Mouse (Mus musculus) c-Kit-positive CD71-positive TER-119-positive erythroid progenitor cells, embryonic 14.5 days (primary cell): ENCODE results near the gene Mfsd10.
A peak's percentile ranks its signal among the peaks of the same experiment; 100 is the strongest.

Source experiments
- DNase-seq: peaks from one replicate; pipeline ENCODE4 v3.0.0-alpha.2; 2013; ENCODE audit warnings: low spot score

The Mfsd10 gene

DNA sequence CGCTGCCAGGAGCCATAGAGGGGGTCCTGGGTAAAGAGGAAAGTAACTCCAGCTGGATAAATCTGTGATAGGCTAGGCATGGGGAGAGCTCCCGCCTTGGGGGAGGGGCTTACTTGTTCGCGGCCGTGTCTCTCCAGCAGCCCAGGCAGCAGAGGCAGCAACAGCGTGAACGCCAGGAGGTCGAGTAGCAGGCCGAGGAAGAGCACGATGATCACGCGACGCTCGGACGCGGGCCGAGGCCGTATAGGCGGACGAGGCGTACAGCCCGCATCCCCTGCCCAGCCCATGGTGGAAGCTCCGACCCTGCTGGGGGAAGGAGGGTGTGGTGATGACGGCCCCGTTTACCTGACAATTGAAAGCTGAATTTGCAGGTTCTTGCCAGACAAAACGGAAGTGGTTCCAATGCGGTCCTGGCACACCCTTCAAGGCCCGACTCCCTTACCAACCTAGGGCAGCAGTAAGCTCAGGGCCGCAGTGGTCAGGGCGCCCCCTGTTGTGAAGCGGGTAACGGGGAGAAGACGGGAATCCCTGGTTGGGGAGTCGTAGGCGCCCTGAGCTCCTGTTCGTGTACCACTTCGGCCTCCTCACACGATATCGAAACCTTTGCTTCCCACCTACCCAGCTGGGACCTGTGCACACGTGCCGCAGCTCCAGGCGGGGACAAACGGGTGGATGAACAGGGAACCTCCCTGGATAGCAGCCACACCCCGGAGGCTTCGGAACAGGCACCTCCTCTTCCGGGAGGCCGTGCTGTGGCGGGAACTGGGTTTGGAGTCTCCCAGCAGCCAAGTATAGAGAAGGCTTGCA, at the start of gene Mfsd10:
Gene Mfsd10 (minus strand): TSS at position 732 of the 807 bp plus-strand sequence.
- peak; percentile 79 for DNase-seq

GRCm38 (mm10) chr5:34670280-34670679, 33.3 kb upstream of the Mfsd10 start:
- no peak for DNase-seq

DNA sequence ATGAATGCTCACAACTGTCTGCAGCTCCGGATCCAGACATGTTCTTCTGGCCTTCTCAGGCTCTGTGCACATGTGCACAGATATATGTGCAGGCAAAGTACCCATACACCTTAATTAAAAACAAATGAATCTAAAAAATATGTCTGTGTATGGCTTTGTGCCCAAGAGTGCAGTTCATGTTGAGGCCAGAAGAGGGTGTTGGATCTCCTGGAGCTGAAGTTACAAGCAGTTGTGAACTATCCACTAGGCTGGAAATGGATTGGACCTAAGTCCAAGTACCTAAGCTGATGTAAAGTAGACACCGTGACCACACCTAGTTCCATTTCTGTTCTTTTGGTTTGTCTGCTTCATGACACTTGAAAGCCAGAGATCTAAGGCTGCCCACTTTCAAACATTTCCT, 32.5 kb upstream of the Mfsd10 start:
- DNase-seq, result no peak

- no peak for DNase-seq
Measured at GRCm38 (mm10) chr5:34663231-34663630, 26.2 kb upstream of the Mfsd10 start.

- DNase-seq, result no peak
Measured at GRCm38 (mm10) chr5:34661909-34662308, 24.9 kb upstream of the Mfsd10 start.

- DNase-seq, result peak; percentile 43
Measured at GRCm38 (mm10) chr5:34660591-34661130, 23.6 kb upstream of the Mfsd10 start.

DNA sequence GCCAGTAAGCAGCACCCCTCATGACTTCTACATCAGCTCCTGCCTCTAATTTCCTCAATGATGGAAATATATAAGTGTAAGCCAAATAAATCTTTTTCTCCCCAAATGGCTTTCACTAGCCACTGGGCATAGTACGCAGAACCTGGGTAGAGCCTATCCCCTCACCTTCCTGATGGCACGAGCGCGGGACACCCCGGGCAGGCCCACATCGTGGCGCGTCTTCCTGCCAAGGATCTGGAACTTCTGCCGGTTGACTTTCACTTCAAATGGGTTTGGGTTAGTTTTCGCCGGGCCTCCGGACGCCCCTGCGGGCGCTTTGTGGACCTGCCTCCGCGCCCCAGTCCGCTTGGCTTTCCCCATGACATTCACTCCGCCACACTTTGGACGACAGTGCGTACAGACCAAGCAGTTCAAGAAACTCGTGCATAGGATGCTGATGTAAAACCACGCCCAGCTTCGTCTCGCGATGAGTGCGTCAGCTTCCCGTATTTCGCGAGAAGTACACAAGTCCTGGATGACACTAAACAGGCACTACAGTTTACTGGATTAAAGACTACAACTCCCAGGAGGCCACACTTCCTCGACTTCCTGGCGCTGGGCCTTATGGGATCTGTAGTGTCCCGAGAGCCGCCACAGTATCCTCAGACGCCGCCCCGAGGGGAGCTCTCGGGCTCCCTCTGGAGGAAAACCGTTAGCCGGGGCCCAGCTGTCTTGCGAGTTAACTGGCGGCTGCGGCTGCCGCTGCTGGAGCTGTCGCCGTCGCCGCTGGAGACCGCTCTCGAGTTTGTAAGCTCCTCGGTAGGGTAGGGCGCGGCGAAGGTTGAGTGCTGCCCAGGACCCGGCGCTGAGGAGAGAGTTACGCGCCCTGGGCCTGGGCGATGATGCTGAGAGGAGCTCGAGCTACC, 22.9 kb upstream of the Mfsd10 start, which contains the start of the genes Nop14 and Grk4:
Gene Nop14 (minus strand): TSS at position 463 of the 905 bp plus-strand sequence.
Gene Grk4 (plus strand): TSS at position 694 of the 905 bp plus-strand sequence.
- peak; percentile 100 for DNase-seq

DNA sequence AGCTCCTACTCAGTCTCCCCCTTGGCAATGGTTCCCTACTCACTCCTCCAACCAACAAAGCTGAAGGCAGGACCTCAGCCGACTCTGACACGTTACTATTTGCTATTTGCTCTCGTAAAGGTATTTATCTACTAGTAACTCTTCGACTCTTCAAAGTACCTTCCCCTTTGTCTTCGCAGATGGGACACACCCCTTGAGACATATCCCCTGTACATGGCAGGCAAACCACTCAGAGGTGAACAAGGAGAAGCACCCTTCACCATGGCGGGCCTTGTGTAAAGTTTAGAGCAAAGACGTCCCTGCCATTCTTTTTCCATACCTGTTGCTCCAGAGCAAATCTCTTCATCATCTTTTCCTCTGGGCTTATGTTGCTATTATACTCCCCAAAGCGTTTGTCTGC, 20.5 kb upstream of the Mfsd10 start:
- no peak for DNase-seq

- DNase-seq, result no peak
Measured at GRCm38 (mm10) chr5:34654881-34655280, 17.9 kb upstream of the Mfsd10 start.

- no peak for DNase-seq
Measured at GRCm38 (mm10) chr5:34652961-34653360, 15.9 kb upstream of the Mfsd10 start.

DNA sequence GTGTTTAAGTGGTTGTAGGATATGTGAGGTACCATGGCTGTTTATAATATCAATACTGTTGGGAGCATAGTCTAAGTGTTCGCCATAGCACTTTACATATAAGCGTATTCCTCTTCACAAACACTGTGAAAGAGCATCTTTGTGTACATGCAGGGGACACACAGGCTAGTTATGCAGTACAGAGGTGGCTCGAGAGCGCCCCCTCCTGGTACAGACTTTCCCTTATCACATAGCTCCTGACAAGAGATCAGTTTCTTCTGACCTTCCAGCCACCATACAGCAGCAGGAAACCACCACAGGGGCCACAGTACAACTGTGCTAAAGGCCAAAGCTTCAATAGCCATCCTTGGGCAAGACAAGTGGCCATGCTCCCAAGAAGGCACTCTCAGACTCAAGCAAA, 10.6 kb upstream of the Mfsd10 start:
- peak; percentile 75 for DNase-seq

- peak; percentile 56 for DNase-seq
Measured at GRCm38 (mm10) chr5:34642932-34643331, 5.9 kb upstream of the Mfsd10 start.

GRCm38 (mm10) chr5:34641991-34642390, 5.0 kb upstream of the Mfsd10 start:
- no peak for DNase-seq

DNA sequence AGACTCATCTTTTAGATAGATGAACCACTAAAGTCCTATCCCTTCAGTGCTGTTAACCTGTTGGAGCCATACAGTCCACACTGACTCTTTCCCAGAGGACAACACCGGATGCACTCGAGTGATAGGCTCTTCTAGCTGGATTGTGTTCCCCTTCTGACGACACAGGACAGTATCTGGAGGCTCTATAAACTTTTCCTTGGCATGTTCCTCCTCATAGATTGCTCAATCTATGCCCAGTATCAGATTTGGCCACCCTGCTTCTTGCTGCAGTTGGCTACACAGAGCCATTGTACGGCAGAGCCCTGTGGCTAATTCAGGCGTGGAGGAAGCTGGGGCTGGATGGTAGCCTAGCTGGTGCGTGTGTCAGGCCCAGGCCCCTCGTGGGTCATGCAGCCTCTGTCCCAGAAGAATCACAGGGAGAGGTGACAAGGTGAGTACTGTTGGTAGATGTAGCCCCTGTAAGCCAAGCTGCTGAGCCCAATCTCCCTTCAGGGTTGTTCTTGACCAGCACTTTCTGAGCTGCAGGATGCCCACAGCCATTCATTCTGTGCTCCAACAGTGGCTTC, 662 bp upstream of the Mfsd10 start:
- DNase-seq, result no peak

- DNase-seq, result peak; percentile 25
Measured at GRCm38 (mm10) chr5:34635665-34636192, 1.3 kb downstream of the Mfsd10 start.

DNA sequence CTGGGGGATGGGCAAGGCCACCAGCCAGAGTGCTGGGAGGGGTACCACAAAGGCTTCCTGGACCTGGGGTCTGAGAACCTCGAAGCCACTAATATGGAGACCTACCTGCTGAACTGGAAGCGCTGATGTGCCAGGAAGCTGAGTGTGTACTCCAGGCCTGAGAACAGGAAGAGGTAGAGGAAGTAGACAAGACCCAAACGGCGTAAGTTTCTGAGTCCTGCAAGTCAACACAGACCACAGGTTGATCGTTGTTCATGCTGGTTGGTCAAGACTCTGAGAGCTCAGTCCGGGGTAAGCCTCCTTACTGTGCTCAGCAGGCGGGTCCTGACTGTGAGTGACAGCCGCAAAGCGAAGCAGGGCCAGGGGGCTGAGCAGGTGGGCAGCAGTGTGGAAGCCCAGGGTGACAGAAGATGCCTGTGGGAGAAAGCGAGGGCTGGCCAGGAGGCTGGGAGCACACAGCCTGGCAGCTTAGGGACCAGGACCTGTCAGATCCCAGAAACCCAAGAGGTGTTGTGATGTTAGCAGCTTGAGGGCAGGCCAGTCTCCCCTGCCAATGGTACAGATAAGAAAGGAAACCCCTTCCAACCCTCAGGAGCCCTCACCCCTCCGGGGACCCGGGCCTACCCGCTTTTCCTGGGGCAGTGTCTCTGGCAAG, 2.1 kb downstream of the Mfsd10 start:
- no peak for DNase-seq

DNA sequence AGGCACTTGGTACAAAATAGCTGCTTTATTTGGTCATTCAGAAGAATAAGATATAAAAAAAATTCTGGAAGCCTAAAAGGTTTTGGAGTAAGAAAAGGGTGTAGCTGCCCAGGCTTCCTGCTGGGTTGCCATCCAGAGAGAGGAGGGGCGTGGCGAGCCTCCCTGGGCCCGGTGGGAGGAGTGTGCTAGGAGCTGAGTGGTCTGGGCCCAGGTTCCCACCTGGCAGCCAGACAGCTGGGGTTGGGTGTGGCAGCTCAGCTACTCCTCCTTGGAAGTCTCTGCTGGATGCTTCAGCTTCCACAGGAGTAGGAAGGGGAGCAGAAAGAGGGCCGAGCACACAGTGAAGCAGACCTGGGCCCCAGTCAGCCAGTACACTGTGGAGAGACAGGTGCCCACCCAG, 3.4 kb downstream of the Mfsd10 start:
- no peak for DNase-seq

DNA sequence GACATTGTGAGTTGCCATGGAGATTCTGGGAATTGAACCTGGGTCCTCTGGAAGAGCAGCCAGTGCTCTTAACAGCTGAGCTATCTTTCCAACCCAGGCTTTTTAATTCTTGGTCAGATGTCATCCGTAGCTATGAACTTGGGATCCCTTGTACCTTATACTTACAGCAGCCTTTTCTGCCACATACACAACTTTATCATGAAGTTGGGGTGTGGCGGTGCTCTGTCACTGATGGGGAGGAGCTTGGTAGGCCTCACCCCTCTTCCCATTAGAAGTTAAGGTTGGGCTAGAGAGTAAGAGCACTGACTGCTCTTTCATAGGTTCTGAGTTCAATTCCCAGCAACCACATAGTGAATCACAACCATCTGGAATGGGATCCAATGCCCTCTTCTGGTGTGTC, 4.0 kb downstream of the Mfsd10 start:
- DNase-seq, result peak; percentile 71

GRCm38 (mm10) chr5:34609966-34610365, 27.0 kb downstream of the Mfsd10 start:
- DNase-seq, result no peak

DNA sequence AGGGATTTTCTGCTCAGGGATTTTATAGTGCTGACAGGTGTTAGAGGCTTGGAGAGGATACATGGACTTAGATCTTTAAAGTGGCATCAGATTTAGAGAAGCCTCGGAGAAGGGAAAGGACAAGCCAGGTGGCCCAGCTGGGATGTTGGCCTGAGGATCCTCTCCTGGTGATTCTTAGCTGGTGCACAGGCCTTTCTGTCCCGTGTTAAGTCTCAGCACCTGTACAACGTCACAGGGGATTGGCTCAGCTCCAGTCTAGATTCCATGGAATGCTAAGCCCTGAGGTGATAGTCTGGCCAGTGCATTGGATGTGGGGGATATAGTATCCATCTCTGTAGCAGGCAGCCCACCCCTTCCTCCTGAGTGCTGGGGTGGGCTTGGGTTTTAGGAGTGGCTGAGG, 28.8 kb downstream of the Mfsd10 start:
- no peak for DNase-seq

- no peak for DNase-seq
Measured at GRCm38 (mm10) chr5:34607100-34607880, 29.7 kb downstream of the Mfsd10 start.
